Comparison of ENCODE assay signal across 22 mouse cellular contexts in the genomic region with DNA sequence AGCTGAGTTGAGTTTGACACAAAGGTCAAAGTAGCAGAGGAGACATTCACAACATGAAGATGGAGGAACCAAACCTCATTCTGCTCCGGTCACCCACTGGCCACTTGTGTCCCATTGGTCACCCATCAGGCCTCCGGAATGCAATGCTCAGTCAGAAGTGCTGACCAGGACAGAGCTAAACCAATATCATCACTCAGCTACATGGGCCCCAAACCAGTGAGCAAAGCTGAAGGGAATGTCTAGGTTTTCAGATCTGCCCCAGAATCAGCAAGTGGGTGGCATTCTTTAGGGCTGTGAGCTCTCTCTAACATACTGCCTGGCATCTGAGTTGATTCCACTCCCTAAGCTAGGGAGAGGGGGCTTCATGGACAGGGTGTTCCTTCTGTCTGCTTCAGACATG. TPM values are rescaled to one million over a fixed set of nuclear protein-coding genes. Genes with fewer than 3 reads are reported as not detected.
DNase-seq lines count a peak whose midpoint lies in the region; ATAC-seq lines count a peak whose summit lies in the region.
"Had no signal": no experiment of that assay in that cellular context is flagged by ENCODE, and none has a peak within 500 bp of the region (broad histone marks: within the 10 kb centered on the region; RNA-seq: fewer than 3 reads in every experiment).

No protein-coding gene starts in this region.

- WGBS in heart, embryonic 10.5 days = 92% methylated on average over 2 of the region's 2 CpGs
- WGBS in midbrain, embryonic 10.5 days = 92% methylated on average over 2 of the region's 2 CpGs
- 92% methylated on average over 2 of the region's 2 CpGs for WGBS in midbrain, embryonic 16.5 days
- WGBS in embryonic facial prominence, embryonic 10.5 days = 92% methylated on average over 2 of the region's 2 CpGs

- no peak overlapping the region for H3K9ac ChIP-seq in midbrain, embryonic 16.5 days (ENCODE audit: low read depth, low read length)
- H3K9ac ChIP-seq: hindbrain, embryonic 12.5 days; intestine, embryonic 15.5 days had no signal

- H3K9me3 ChIP-seq in heart, embryonic 10.5 days = no peaks in the 10 kb centered on the region
- H3K9me3 ChIP-seq in midbrain, embryonic 10.5 days (replicated peaks) = no peaks in the 10 kb centered on the region
- H3K9me3 ChIP-seq in midbrain, embryonic 16.5 days (replicated peaks; ENCODE audit: control insufficient read depth, low read length, poor library complexity, severe bottlenecking) = no peaks in the 10 kb centered on the region
- H3K9me3 ChIP-seq in embryonic facial prominence, embryonic 10.5 days = no peaks in the 10 kb centered on the region
- H3K9me3 ChIP-seq: hindbrain, embryonic 12.5 days; intestine, embryonic 15.5 days had no signal

- no peak overlapping the region for H3K4me3 ChIP-seq in heart, embryonic 10.5 days
- no peak overlapping the region for H3K4me3 ChIP-seq in midbrain, embryonic 10.5 days
- no peak overlapping the region for H3K4me3 ChIP-seq in midbrain, embryonic 16.5 days (ENCODE audit: low read depth, low read length)
- H3K4me3 ChIP-seq in embryonic facial prominence, embryonic 10.5 days = no peak overlapping the region
- H3K4me3 ChIP-seq: hindbrain, embryonic 12.5 days; intestine, embryonic 15.5 days had no signal

- peaks cover 37% of the 10 kb centered on the region for H3K4me1 ChIP-seq in heart, embryonic 10.5 days
- H3K4me1 ChIP-seq in midbrain, embryonic 10.5 days = peaks cover 14% of the 10 kb centered on the region
- no peaks in the 10 kb centered on the region for H3K4me1 ChIP-seq in midbrain, embryonic 16.5 days (ENCODE audit: control insufficient read depth, insufficient read depth, low read length)
- H3K4me1 ChIP-seq in embryonic facial prominence, embryonic 10.5 days = peaks cover 21% of the 10 kb centered on the region
- H3K4me1 ChIP-seq: intestine, embryonic 15.5 days had no signal

- intact Hi-C loops in heart, postnatal 36 days (cut with DNase I) = no loop called here

- H3K4me2 ChIP-seq in midbrain, embryonic 16.5 days (ENCODE audit: low read length) = no peak overlapping the region
- H3K4me2 ChIP-seq: hindbrain, embryonic 12.5 days; intestine, embryonic 15.5 days had no signal

- H3K36me3 ChIP-seq in heart, embryonic 10.5 days = no peaks in the 10 kb centered on the region
- no peaks in the 10 kb centered on the region for H3K36me3 ChIP-seq in midbrain, embryonic 10.5 days
- no peaks in the 10 kb centered on the region for H3K36me3 ChIP-seq in midbrain, embryonic 16.5 days (ENCODE audit: control insufficient read depth, insufficient read depth, low read length)
- no peaks in the 10 kb centered on the region for H3K36me3 ChIP-seq in embryonic facial prominence, embryonic 10.5 days (replicated peaks)
- H3K36me3 ChIP-seq: hindbrain, embryonic 12.5 days; intestine, embryonic 15.5 days had no signal

- DNase-seq in heart, embryonic 10.5 days (ENCODE audit: low spot score) = no peak
- DNase-seq in heart, postnatal 36 days = no peak
- no peak for DNase-seq in midbrain, embryonic 10.5 days (ENCODE audit: low spot score)
- DNase-seq in Muller cell, postnatal 12 days (ENCODE audit: inconsistent ontology term) = peak; percentile 72
- no peak for DNase-seq in embryonic facial prominence, embryonic 10.5 days (ENCODE audit: low spot score)
- DNase-seq: adrenal gland, adult 8-10 months; adrenal gland, postnatal 25 days; cerebellum, adult 11-12 months; cerebellum, adult 8-10 months; cerebellum, postnatal 10 days; cerebellum, postnatal 36 days; gastrocnemius, postnatal 10 days; gastrocnemius, postnatal 36 days; heart, postnatal 4 days; kidney, adult 11 months had no signal

- ATAC-seq in midbrain, embryonic 16.5 days = no peak
- ATAC-seq: activated CD4-positive, CD25-positive, alpha-beta regulatory T cell, adult 4 months; CD4-positive, CD25-positive, alpha-beta regulatory T cell, adult 4 months; forebrain, embryonic 14.5 days; hindbrain, embryonic 16.5 days; intestine, embryonic 15.5 days had no signal

- H3K27me3 ChIP-seq in heart, embryonic 10.5 days (ENCODE audit: insufficient read depth, poor library complexity, severe bottlenecking) = no peaks in the 10 kb centered on the region
- no peaks in the 10 kb centered on the region for H3K27me3 ChIP-seq in midbrain, embryonic 10.5 days (ENCODE audit: low read depth, poor library complexity, severe bottlenecking)
- H3K27me3 ChIP-seq in midbrain, embryonic 16.5 days (ENCODE audit: control insufficient read depth, insufficient read depth, low read depth, low read length) = no peaks in the 10 kb centered on the region
- no peaks in the 10 kb centered on the region for H3K27me3 ChIP-seq in embryonic facial prominence, embryonic 10.5 days (replicated peaks; ENCODE audit: low read depth, poor library complexity, severe bottlenecking)
- H3K27me3 ChIP-seq: hindbrain, embryonic 12.5 days; intestine, embryonic 15.5 days had no signal

- 0 out of 2 replicates have a peak overlapping the region, but pooled peaks have one; percentile 10 for H3K27ac ChIP-seq in heart, embryonic 10.5 days
- peak overlapping the region; percentile 73 for H3K27ac ChIP-seq in midbrain, embryonic 10.5 days (replicated peaks)
- no peak overlapping the region for H3K27ac ChIP-seq in midbrain, embryonic 16.5 days (ENCODE audit: low read length)
- H3K27ac ChIP-seq in embryonic facial prominence, embryonic 10.5 days (replicated peaks) = 0 out of 2 replicates have a peak overlapping the region, but pooled peaks have one; percentile 10
- H3K27ac ChIP-seq: hindbrain, embryonic 12.5 days; intestine, embryonic 15.5 days had no signal

RNA-seq across cellular contexts. Expression of a gene that starts 32.0 kb away (rescaled TPM):
- 104 and 111 TPM in 2 replicates for polyA plus RNA-seq in heart, embryonic 10.5 days (2016; fragmentation: Nextera tagmentation; extraction: Ambion mirVana)
- 100 to 1,000 TPM; 103 to 108 TPM for total RNA-seq in heart, postnatal 36 days (2021)
- polyA plus RNA-seq in midbrain, embryonic 10.5 days (2016; fragmentation: Nextera tagmentation; extraction: Ambion mirVana) = 147 and 158 TPM in 2 replicates
- 54.9 and 61.5 TPM in 2 replicates for polyA plus RNA-seq in midbrain, embryonic 16.5 days (2015; fragmentation: Nextera tagmentation; extraction: Ambion mirVana)
- polyA plus RNA-seq in embryonic facial prominence, embryonic 10.5 days (2016; fragmentation: Nextera tagmentation; extraction: Ambion mirVana) = 129 and 138 TPM in 2 replicates
